8 mouse cellular contexts compared by ENCODE assay signal in the genomic region with DNA sequence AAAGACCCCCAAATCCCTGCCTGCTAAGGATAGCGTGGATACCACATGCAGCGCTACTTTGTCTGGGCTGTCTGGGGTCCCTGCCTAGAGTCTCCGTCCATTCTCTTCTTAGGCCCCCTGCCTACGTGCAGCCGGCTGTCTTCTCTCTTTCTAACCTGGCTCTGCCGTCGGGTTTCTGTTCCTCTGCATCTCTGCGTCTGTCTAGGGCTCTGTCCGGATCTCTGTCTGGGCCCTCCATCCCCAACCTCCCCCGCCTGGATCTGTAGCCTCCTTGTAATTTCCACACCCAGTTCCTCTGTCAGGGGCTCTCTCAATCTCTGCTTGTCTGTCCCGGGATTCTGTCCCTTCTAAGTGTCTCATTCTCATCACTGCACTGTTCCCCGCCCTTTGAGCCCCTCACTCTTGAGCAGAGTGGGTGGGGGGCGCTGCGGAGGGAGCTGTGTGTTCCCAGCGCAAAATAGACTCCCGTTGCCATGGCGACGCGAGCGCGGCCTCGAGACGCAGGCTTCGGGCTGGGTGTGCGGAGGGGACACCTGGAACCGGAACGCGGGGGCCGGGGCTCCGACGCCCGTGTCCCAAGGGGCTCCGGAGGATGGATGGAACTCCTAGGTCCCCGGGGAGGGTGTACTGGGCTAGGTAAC. TPM values are rescaled to one million over a fixed set of nuclear protein-coding genes. Genes with fewer than 3 reads are reported as not detected.
DNase-seq lines count a peak whose midpoint lies in the region; ATAC-seq and TF ChIP-seq lines count a peak whose summit lies in the region.

No protein-coding gene starts in this region.

- ATAC-seq in forebrain, postnatal 0 days = peak; percentile 62
- peak; percentile 40 for ATAC-seq in neural tube, embryonic 13.5 days (ENCODE audit: low read depth)

- WGBS in forebrain, postnatal 0 days = 1% methylated on average over 34 of the region's 34 CpGs
- under 1% methylated on average over 34 of the region's 34 CpGs for WGBS in neural tube, embryonic 13.5 days

- H3K9ac ChIP-seq in forebrain, postnatal 0 days = peak overlapping the region; percentile 63
- H3K9ac ChIP-seq in neural tube, embryonic 13.5 days = peak overlapping the region; percentile 78

- H3K27ac ChIP-seq in forebrain, postnatal 0 days (ENCODE audit: low read depth, low read length) = peak overlapping the region; percentile 82
- peak overlapping the region; percentile 86 for H3K27ac ChIP-seq in neural tube, embryonic 13.5 days (replicated peaks)

- no peaks in the 10 kb centered on the region for H3K27me3 ChIP-seq in forebrain, postnatal 0 days (ENCODE audit: insufficient read depth, low read length)
- H3K27me3 ChIP-seq in neural tube, embryonic 13.5 days = peaks cover 42% of the 10 kb centered on the region

- peak overlapping the region; percentile 87 for H3K4me2 ChIP-seq in forebrain, postnatal 0 days (ENCODE audit: low read depth)
- peak overlapping the region; percentile 85 for H3K4me2 ChIP-seq in neural tube, embryonic 13.5 days

- peak overlapping the region; percentile 55 for H3K4me3 ChIP-seq in forebrain, postnatal 0 days (ENCODE audit: low read depth, low read length)
- H3K4me3 ChIP-seq in neural tube, embryonic 13.5 days = peak overlapping the region; percentile 63

- no peaks in the 10 kb centered on the region for H3K9me3 ChIP-seq in forebrain, postnatal 0 days (ENCODE audit: low read length)
- H3K9me3 ChIP-seq in neural tube, embryonic 13.5 days = no peaks in the 10 kb centered on the region

- 0 out of 2 replicates have a peak, but pooled peaks cover 15% of the 10 kb centered on the region for H3K4me1 ChIP-seq in forebrain, postnatal 0 days (ENCODE audit: insufficient read depth)
- H3K4me1 ChIP-seq in neural tube, embryonic 13.5 days (replicated peaks) = peaks cover 34% of the 10 kb centered on the region

- TF ChIP-seq CTCF in forebrain, postnatal 0 days (IDR thresholded peaks at IDR 0.05; ENCODE audit: low read depth) = peak; percentile 48

- DNase-seq in kidney, postnatal 10 days = peak; percentile 35
- no peak for DNase-seq in kidney, adult 9 months
- peak; percentile 43 for DNase-seq in cerebellum, adult 9-10 months
- peak; percentile 94 for DNase-seq in forebrain, postnatal 0 days
- peak; percentile 76 to 89 for DNase-seq in left cerebral cortex, adult 18-20 months (ENCODE audit: low spot score in 2 of 2)
- no peak for DNase-seq in yolk sac, embryonic 10.5 days (ENCODE audit: low spot score)
- no peak for DNase-seq in adipocyte (ENCODE audit: low spot score)

- no peaks in the 10 kb centered on the region for H3K36me3 ChIP-seq in forebrain, postnatal 0 days (ENCODE audit: insufficient read depth)
- H3K36me3 ChIP-seq in neural tube, embryonic 13.5 days = no peaks in the 10 kb centered on the region

RNA-seq across cellular contexts. Expression of a gene that starts 0.8 kb away (rescaled TPM):
- total RNA-seq in forebrain, postnatal 0 days (2014; rRNA removed) = 52.4 and 66.6 TPM in 2 replicates
- 6.8 and 9.4 TPM in 2 replicates for polyA plus RNA-seq in forebrain, postnatal 0 days (2015; fragmentation: Nextera tagmentation; extraction: Ambion mirVana)
- total RNA-seq in left cerebral cortex, adult 18-20 months (2021) = 100 to 1,000 TPM; 102 to 115 TPM
- polyA plus RNA-seq in neural tube, embryonic 13.5 days (2015; fragmentation: Nextera tagmentation; extraction: Ambion mirVana) = 8.7 and 9.7 TPM in 2 replicates

RNA-seq across cellular contexts. Expression of a gene that starts 26.3 kb away (rescaled TPM):
- total RNA-seq in forebrain, postnatal 0 days (2014; rRNA removed) = 2.5 and 6.6 TPM in 2 replicates
- 3.5 and 3.7 TPM in 2 replicates for polyA plus RNA-seq in forebrain, postnatal 0 days (2015; fragmentation: Nextera tagmentation; extraction: Ambion mirVana)
- 1 to 10 TPM; 4.5 to 5.9 TPM for total RNA-seq in left cerebral cortex, adult 18-20 months (2021)
- 4.5 and 4.8 TPM in 2 replicates for polyA plus RNA-seq in neural tube, embryonic 13.5 days (2015; fragmentation: Nextera tagmentation; extraction: Ambion mirVana)

RNA-seq across cellular contexts. Expression of a gene that starts 31.3 kb away (rescaled TPM):
- total RNA-seq in forebrain, postnatal 0 days (2014; rRNA removed) = 300 and 347 TPM in 2 replicates
- polyA plus RNA-seq in forebrain, postnatal 0 days (2015; fragmentation: Nextera tagmentation; extraction: Ambion mirVana) = 232 and 259 TPM in 2 replicates
- total RNA-seq in left cerebral cortex, adult 18-20 months (2021) = 100 to 1,000 TPM; 101 to 108 TPM
- 266 and 276 TPM in 2 replicates for polyA plus RNA-seq in neural tube, embryonic 13.5 days (2015; fragmentation: Nextera tagmentation; extraction: Ambion mirVana)

RNA-seq across cellular contexts. Expression of a gene that starts 33.2 kb away (rescaled TPM):
- total RNA-seq in forebrain, postnatal 0 days (2014; rRNA removed) = 4.8 and 4.9 TPM in 2 replicates
- 0.26 and 0.39 TPM in 2 replicates for polyA plus RNA-seq in forebrain, postnatal 0 days (2015; fragmentation: Nextera tagmentation; extraction: Ambion mirVana)
- 10 to 100 TPM; 14.2 to 14.8 TPM for total RNA-seq in left cerebral cortex, adult 18-20 months (2021)
- polyA plus RNA-seq in neural tube, embryonic 13.5 days (2015; fragmentation: Nextera tagmentation; extraction: Ambion mirVana) = 0.51 and 0.91 TPM in 2 replicates

RNA-seq across cellular contexts. Expression of a gene that starts 51.0 kb away (rescaled TPM):
- 161 and 191 TPM in 2 replicates for total RNA-seq in forebrain, postnatal 0 days (2014; rRNA removed)
- 313 and 332 TPM in 2 replicates for polyA plus RNA-seq in forebrain, postnatal 0 days (2015; fragmentation: Nextera tagmentation; extraction: Ambion mirVana)
- 100 to 1,000 TPM; 439 to 453 TPM for total RNA-seq in left cerebral cortex, adult 18-20 months (2021)
- polyA plus RNA-seq in neural tube, embryonic 13.5 days (2015; fragmentation: Nextera tagmentation; extraction: Ambion mirVana) = 194 and 230 TPM in 2 replicates

Comparison
In these comparisons a context has a peak if more than half of its experiments do, and no peak if none do; other contexts are left out.
1. DNase-seq: peak in kidney, postnatal 10 days (single experiment), cerebellum, adult 9-10 months (single experiment), forebrain, postnatal 0 days (single experiment) and left cerebral cortex, adult 18-20 months (2 of 2); none in kidney, adult 9 months (single experiment), yolk sac, embryonic 10.5 days (single experiment) and adipocyte (single experiment).